Mouse (Mus musculus): ENCODE measurements around the gene Zfp36l2.

- TF ChIP-seq EP300 (IDR thresholded peaks at IDR 0.05) (no peak), CTCF (IDR thresholded peaks at IDR 0.05) (no peak)
These were observed 35.4 kb downstream of the Zfp36l2 start for GRCm38 (mm10) chr17:84152206-84152975.
